Mouse (Mus musculus): Measurements from ENCODE around the gene Cysltr2.
A peak's percentile ranks its signal among the peaks of the same experiment; 100 is the strongest.

Gene Cysltr2

GRCm38 (mm10) chr14:72985113-72985512 lies 63.8 kb downstream of the Cysltr2 start:
- DNase-seq (ENCODE audit: low spot score), result no peak

- DNase-seq (ENCODE audit: low spot score), result peak; percentile 89
These were observed 65.5 kb downstream of the Cysltr2 start for GRCm38 (mm10) chr14:72983456-72983855.

DNA sequence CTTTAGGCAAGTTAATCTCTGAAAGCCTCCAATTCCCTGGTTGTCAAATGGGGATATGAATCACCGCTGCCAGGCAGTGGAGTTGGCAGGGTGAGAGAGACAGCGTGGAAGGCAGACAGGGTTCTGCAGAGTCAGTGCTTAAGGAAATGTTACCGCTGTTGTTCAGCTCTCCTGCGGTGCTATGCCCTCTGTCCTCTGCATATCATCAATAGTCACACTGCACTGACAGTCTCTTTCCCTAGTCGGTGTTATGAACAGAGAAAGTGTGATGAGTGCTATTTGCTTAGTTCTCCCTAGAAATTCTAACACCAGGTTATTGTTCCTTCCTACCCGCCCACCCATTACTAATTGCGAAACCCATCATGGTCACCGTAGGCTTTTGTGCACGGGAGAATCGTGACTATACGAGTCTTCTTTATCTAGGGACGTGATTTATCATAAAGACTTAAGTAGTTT lies 65.9 kb downstream of the Cysltr2 start:
- DNase-seq (ENCODE audit: low spot score), result no peak

GRCm38 (mm10) chr14:72980761-72981160 lies 68.2 kb downstream of the Cysltr2 start:
- no peak for DNase-seq (ENCODE audit: low spot score)

DNA sequence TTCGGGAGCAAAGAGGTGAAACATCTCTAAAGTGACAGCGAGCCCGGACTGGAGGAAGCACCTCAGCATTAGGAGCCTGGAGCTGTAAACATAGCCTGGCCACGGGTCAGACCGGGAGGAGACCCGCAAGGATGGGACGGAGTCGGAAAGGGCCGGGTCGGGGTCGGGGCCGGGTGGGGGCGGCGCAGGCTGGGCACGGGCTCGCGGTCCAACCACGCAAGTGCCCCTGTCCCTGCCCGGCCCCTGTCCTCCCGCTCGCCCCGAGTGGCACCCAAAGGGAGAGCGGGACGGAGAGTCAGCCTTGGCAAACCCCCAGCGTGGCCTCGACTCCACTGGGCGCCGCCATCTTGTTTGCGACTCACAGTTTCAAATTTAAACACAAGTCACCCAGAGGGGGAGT lies 68.8 kb downstream of the Cysltr2 start:
- no peak for DNase-seq (ENCODE audit: low spot score)

DNA sequence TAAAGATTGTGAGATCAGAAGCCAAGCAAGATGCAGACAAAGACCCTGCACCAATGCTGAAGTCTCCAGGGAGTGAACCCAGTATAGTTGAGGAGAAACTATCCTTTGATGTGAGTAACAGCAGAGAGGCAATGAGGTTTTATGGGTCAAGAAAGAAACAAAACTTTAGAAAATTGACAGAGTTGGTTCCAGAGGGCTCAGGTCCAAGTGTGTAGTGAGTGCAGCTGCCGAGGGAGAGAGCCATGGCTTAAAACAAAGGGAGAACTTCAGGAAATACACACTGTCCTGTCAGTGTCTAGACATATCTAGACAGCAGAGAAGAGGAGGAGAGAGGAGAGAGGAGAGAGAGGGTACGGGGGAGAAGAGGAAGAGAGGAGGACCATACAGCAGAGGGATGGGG lies 72.8 kb downstream of the Cysltr2 start:
- DNase-seq (ENCODE audit: low spot score), result no peak
